Comparison of ENCODE assay signal across 20 mouse cellular contexts in the genomic region with DNA sequence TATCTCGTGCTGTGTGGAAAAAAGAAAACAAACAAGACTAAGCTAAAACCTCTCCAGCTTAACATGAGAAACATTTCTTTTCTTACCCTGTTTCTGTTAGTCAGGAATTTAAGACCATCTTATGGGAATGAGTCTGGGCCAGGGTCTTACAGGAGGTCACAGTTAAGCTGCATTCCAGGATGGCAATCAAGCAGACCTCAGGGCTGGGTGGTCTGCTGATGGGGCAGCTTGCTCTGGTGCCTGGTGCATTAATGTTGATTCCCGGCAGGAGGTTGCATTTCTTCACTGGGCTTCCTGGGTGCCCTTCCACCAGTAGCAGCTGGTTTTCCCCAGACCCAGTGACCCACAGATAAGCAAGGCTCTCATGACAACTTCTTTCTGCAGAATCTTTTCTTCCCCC. TPM values are rescaled to one million over a fixed set of nuclear protein-coding genes. Genes with fewer than 3 reads are reported as not detected.
A peak's percentile ranks its signal among the peaks of the same experiment; 100 is the strongest.
DNase-seq lines count a peak whose midpoint lies in the region; ATAC-seq and TF ChIP-seq lines count a peak whose summit lies in the region.
"Had no signal": no experiment of that assay in that cellular context is flagged by ENCODE, and none has a peak within 500 bp of the region (broad histone marks: within the 10 kb centered on the region; RNA-seq: fewer than 3 reads in every experiment).

No protein-coding gene starts in this region.

- no peaks in the 10 kb centered on the region for H3K9me3 ChIP-seq in heart, embryonic 12.5 days (replicated peaks)
- no peaks in the 10 kb centered on the region for H3K9me3 ChIP-seq in embryonic facial prominence, embryonic 13.5 days
- no peaks in the 10 kb centered on the region for H3K9me3 ChIP-seq in liver, embryonic 13.5 days (replicated peaks)
- no peaks in the 10 kb centered on the region for H3K9me3 ChIP-seq in midbrain, embryonic 16.5 days (replicated peaks; ENCODE audit: control insufficient read depth, low read length, poor library complexity, severe bottlenecking)
- H3K9me3 ChIP-seq in intestine, postnatal 0 days (ENCODE audit: control insufficient read depth) = no peaks in the 10 kb centered on the region
- H3K9me3 ChIP-seq: G1E; megakaryocyte, embryonic 14.5 days; stomach, embryonic 15.5 days had no signal

- ATAC-seq in heart, embryonic 12.5 days (ENCODE audit: insufficient number of reproducible peaks, low FRiP score) = no peak
- ATAC-seq in embryonic facial prominence, embryonic 13.5 days (ENCODE audit: insufficient number of reproducible peaks, insufficient read depth, low FRiP score, low TSS enrichment, low read depth) = no peak
- ATAC-seq in liver, embryonic 13.5 days (ENCODE audit: low read depth) = no peak
- no peak for ATAC-seq in midbrain, embryonic 16.5 days
- ATAC-seq in intestine, postnatal 0 days = no peak

- H3K9ac ChIP-seq in heart, embryonic 12.5 days = 0 out of 2 replicates have a peak overlapping the region, but pooled peaks have one; percentile 9
- no peak overlapping the region for H3K9ac ChIP-seq in liver, adult 2 months (ENCODE audit: low read depth, low read length)
- H3K9ac ChIP-seq in embryonic facial prominence, embryonic 13.5 days = no peak overlapping the region
- H3K9ac ChIP-seq in liver, embryonic 13.5 days = no peak overlapping the region
- no peak overlapping the region for H3K9ac ChIP-seq in midbrain, embryonic 16.5 days (ENCODE audit: low read depth, low read length)
- H3K9ac ChIP-seq in intestine, postnatal 0 days (ENCODE audit: low read depth, low read length) = no peak overlapping the region
- H3K9ac ChIP-seq: liver, embryonic 14.5 days; stomach, embryonic 15.5 days had no signal

- peaks cover 24% of the 10 kb centered on the region for H3K4me1 ChIP-seq in heart, embryonic 12.5 days (replicated peaks)
- no peaks in the 10 kb centered on the region for H3K4me1 ChIP-seq in liver, adult 2 months (ENCODE audit: control insufficient read depth, insufficient read depth, low read length)
- H3K4me1 ChIP-seq in embryonic facial prominence, embryonic 13.5 days = peaks cover 15% of the 10 kb centered on the region
- H3K4me1 ChIP-seq in liver, embryonic 13.5 days (replicated peaks) = no peaks in the 10 kb centered on the region
- peaks cover 4% of the 10 kb centered on the region for H3K4me1 ChIP-seq in midbrain, embryonic 16.5 days (ENCODE audit: control insufficient read depth, insufficient read depth, low read length)
- no peaks in the 10 kb centered on the region for H3K4me1 ChIP-seq in intestine, postnatal 0 days (replicated peaks; ENCODE audit: control insufficient read depth, insufficient read depth, low read length)
- H3K4me1 ChIP-seq: stomach, embryonic 15.5 days had no signal

- H3K4me2 ChIP-seq in heart, embryonic 12.5 days = no peak overlapping the region
- H3K4me2 ChIP-seq in embryonic facial prominence, embryonic 13.5 days = no peak overlapping the region
- no peak overlapping the region for H3K4me2 ChIP-seq in liver, embryonic 13.5 days
- H3K4me2 ChIP-seq in midbrain, embryonic 16.5 days (ENCODE audit: low read length) = no peak overlapping the region
- no peak overlapping the region for H3K4me2 ChIP-seq in intestine, postnatal 0 days (replicated peaks; ENCODE audit: low read depth)
- H3K4me2 ChIP-seq: stomach, embryonic 15.5 days had no signal

- no peaks in the 10 kb centered on the region for H3K36me3 ChIP-seq in heart, embryonic 12.5 days
- H3K36me3 ChIP-seq in liver, adult 2 months (ENCODE audit: control insufficient read depth, insufficient read depth, low read length) = no peaks in the 10 kb centered on the region
- H3K36me3 ChIP-seq in embryonic facial prominence, embryonic 13.5 days = no peaks in the 10 kb centered on the region
- no peaks in the 10 kb centered on the region for H3K36me3 ChIP-seq in liver, embryonic 13.5 days
- no peaks in the 10 kb centered on the region for H3K36me3 ChIP-seq in midbrain, embryonic 16.5 days (ENCODE audit: control insufficient read depth, insufficient read depth, low read length)
- no peaks in the 10 kb centered on the region for H3K36me3 ChIP-seq in intestine, postnatal 0 days (ENCODE audit: control insufficient read depth, insufficient read depth)
- H3K36me3 ChIP-seq: G1E; stomach, embryonic 15.5 days had no signal

- H3K79me2 ChIP-seq in liver, adult 2 months (ENCODE audit: control insufficient read depth, insufficient read depth, low read length) = no peaks in the 10 kb centered on the region

- 10% methylated on average over 2 of the region's 2 CpGs for WGBS in heart, embryonic 12.5 days
- 47% methylated on average over 2 of the region's 2 CpGs for WGBS in liver, adult 2 months
- 21% methylated on average over 2 of the region's 2 CpGs for WGBS in embryonic facial prominence, embryonic 13.5 days
- 20% methylated on average over 2 of the region's 2 CpGs for WGBS in liver, embryonic 13.5 days (ENCODE audit: insufficient replicate concordance)
- 46% methylated on average over 2 of the region's 2 CpGs for WGBS in midbrain, embryonic 16.5 days
- WGBS in intestine, postnatal 0 days = 47% methylated on average over 2 of the region's 2 CpGs

- TF ChIP-seq POLR2A in liver, adult 2 months (IDR thresholded peaks at IDR 0.05; ENCODE audit: extremely low read depth, insufficient read depth, low read length) = no peak

- no peaks in the 10 kb centered on the region for H3K27me3 ChIP-seq in heart, embryonic 12.5 days (replicated peaks)
- no peaks in the 10 kb centered on the region for H3K27me3 ChIP-seq in liver, adult 2 months (ENCODE audit: control insufficient read depth, insufficient read depth, low read length)
- H3K27me3 ChIP-seq in embryonic facial prominence, embryonic 13.5 days = no peaks in the 10 kb centered on the region
- no peaks in the 10 kb centered on the region for H3K27me3 ChIP-seq in liver, embryonic 13.5 days
- H3K27me3 ChIP-seq in midbrain, embryonic 16.5 days (ENCODE audit: control insufficient read depth, insufficient read depth, low read depth, low read length) = no peaks in the 10 kb centered on the region
- H3K27me3 ChIP-seq in intestine, postnatal 0 days (replicated peaks; ENCODE audit: control insufficient read depth, insufficient read depth, low read length) = no peaks in the 10 kb centered on the region
- H3K27me3 ChIP-seq: stomach, embryonic 15.5 days had no signal

- TF ChIP-seq CTCF in liver, adult 2 months (IDR thresholded peaks at IDR 0.05; ENCODE audit: low read depth, low read length) = no peak
- no peak for TF ChIP-seq CTCF in intestine, postnatal 0 days (IDR thresholded peaks at IDR 0.05; ENCODE audit: low read depth)

- no peak for DNase-seq in heart, adult 9 months (ENCODE audit: low spot score in 2 of 2)
- DNase-seq in liver, adult 2 months (ENCODE audit: extremely low read depth, low read depth, low spot score) = no peak
- DNase-seq in liver = no peak
- no peak for DNase-seq in liver, embryonic 13.5 days
- DNase-seq: adrenal gland, postnatal 25 days; cerebellum, postnatal 36 days; kidney, adult 8-10 months; thymus, postnatal 4 days had no signal

- H3K27ac ChIP-seq in heart, embryonic 12.5 days (ENCODE audit: poor library complexity, severe bottlenecking) = peak overlapping the region; percentile 63; the same call in 1 of the 2 replicates
- H3K27ac ChIP-seq in liver, adult 2 months (replicated peaks; ENCODE audit: insufficient read depth, low read depth, low read length) = 0 out of 2 replicates have a peak overlapping the region, but pooled peaks have one; percentile 28
- H3K27ac ChIP-seq in embryonic facial prominence, embryonic 13.5 days = peak overlapping the region; percentile 62; the same call in 1 of the 2 replicates
- H3K27ac ChIP-seq in liver, embryonic 13.5 days = peak overlapping the region; percentile 43; the same call in 1 of the 2 replicates
- H3K27ac ChIP-seq in midbrain, embryonic 16.5 days (ENCODE audit: low read length) = no peak overlapping the region
- no peak overlapping the region for H3K27ac ChIP-seq in intestine, postnatal 0 days (ENCODE audit: low read depth, low read length)
- H3K27ac ChIP-seq: liver, embryonic 14.5 days; stomach, embryonic 15.5 days had no signal

- H3K4me3 ChIP-seq in heart, embryonic 12.5 days = no peak overlapping the region
- H3K4me3 ChIP-seq in liver, adult 2 months (ENCODE audit: insufficient read depth, low read depth, low read length) = no peak overlapping the region
- H3K4me3 ChIP-seq in embryonic facial prominence, embryonic 13.5 days = no peak overlapping the region
- H3K4me3 ChIP-seq in liver, embryonic 13.5 days (replicated peaks) = no peak overlapping the region
- H3K4me3 ChIP-seq in midbrain, embryonic 16.5 days (ENCODE audit: low read depth, low read length) = no peak overlapping the region
- no peak overlapping the region for H3K4me3 ChIP-seq in intestine, postnatal 0 days (ENCODE audit: low read depth, low read length)
- H3K4me3 ChIP-seq: megakaryocyte, embryonic 14.5 days; stomach, embryonic 15.5 days had no signal

RNA-seq across cellular contexts. Expression of gene Cpa5, which starts 21.0 kb away (rescaled TPM):
- 1.1 and 1.9 TPM in 2 replicates for polyA plus RNA-seq in heart, embryonic 12.5 days (2016; fragmentation: Nextera tagmentation; extraction: Ambion mirVana)
- total RNA-seq in liver, adult 2 months (2014; rRNA removed) = not detected in 2 replicates
- polyA plus RNA-seq in liver, adult 2 months (2012; rRNA removed) = not detected in 2 replicates
- 0.12 and 0.28 TPM in 2 replicates for polyA plus RNA-seq in embryonic facial prominence, embryonic 13.5 days (2015; fragmentation: Nextera tagmentation; extraction: Ambion mirVana)
- not detected in 2 replicates for polyA plus RNA-seq in liver, embryonic 13.5 days (2015; fragmentation: Nextera tagmentation; extraction: Ambion mirVana)
- polyA plus RNA-seq in midbrain, embryonic 16.5 days (2015; fragmentation: Nextera tagmentation; extraction: Ambion mirVana) = not detected in 2 replicates
- not detected in 2 replicates for polyA plus RNA-seq in intestine, postnatal 0 days (2015; fragmentation: Nextera tagmentation; extraction: Ambion mirVana)
- total RNA-seq: adrenal gland, postnatal 25 days; G1E; gastrocnemius, adult 18-20 months; layer of hippocampus, postnatal 25 days had no signal
- polyA plus RNA-seq: C2C12; G1E; hindbrain, embryonic 11.5 days had no signal

RNA-seq across cellular contexts. Expression of gene Cpa4, which starts 21.6 kb away (rescaled TPM):
- polyA plus RNA-seq in heart, embryonic 12.5 days (2016; fragmentation: Nextera tagmentation; extraction: Ambion mirVana) = 2.9 and 3.1 TPM in 2 replicates
- total RNA-seq in liver, adult 2 months (2014; rRNA removed) = not detected in 2 replicates
- polyA plus RNA-seq in liver, adult 2 months (2012; rRNA removed) = not detected in 2 replicates
- 0.83 and 1.4 TPM in 2 replicates for polyA plus RNA-seq in embryonic facial prominence, embryonic 13.5 days (2015; fragmentation: Nextera tagmentation; extraction: Ambion mirVana)
- polyA plus RNA-seq in liver, embryonic 13.5 days (2015; fragmentation: Nextera tagmentation; extraction: Ambion mirVana) = 0.13 and 0.16 TPM in 2 replicates
- polyA plus RNA-seq in midbrain, embryonic 16.5 days (2015; fragmentation: Nextera tagmentation; extraction: Ambion mirVana) = 1.0 and 1.4 TPM in 2 replicates
- 0.04 and 0.07 TPM in 2 replicates for polyA plus RNA-seq in intestine, postnatal 0 days (2015; fragmentation: Nextera tagmentation; extraction: Ambion mirVana)
- total RNA-seq: gastrocnemius, adult 18-20 months; layer of hippocampus, postnatal 25 days had no signal
- polyA plus RNA-seq: C2C12, G1E had no signal

RNA-seq across cellular contexts. Expression of gene Cpa2, which starts 48.4 kb away (rescaled TPM):
- polyA plus RNA-seq in heart, embryonic 12.5 days (2016; fragmentation: Nextera tagmentation; extraction: Ambion mirVana) = 5.3 and 6.3 TPM in 2 replicates
- total RNA-seq in liver, adult 2 months (2014; rRNA removed) = 6.5 and 32.6 TPM in 2 replicates
- 0.12 TPM in 1 of 2 replicates, not detected in the other for polyA plus RNA-seq in liver, adult 2 months (2012; rRNA removed)
- 6.3 and 6.4 TPM in 2 replicates for polyA plus RNA-seq in embryonic facial prominence, embryonic 13.5 days (2015; fragmentation: Nextera tagmentation; extraction: Ambion mirVana)
- 1.1 and 2.5 TPM in 2 replicates for polyA plus RNA-seq in liver, embryonic 13.5 days (2015; fragmentation: Nextera tagmentation; extraction: Ambion mirVana)
- 9.0 and 10.2 TPM in 2 replicates for polyA plus RNA-seq in midbrain, embryonic 16.5 days (2015; fragmentation: Nextera tagmentation; extraction: Ambion mirVana)
- 2.9 and 3.3 TPM in 2 replicates for polyA plus RNA-seq in intestine, postnatal 0 days (2015; fragmentation: Nextera tagmentation; extraction: Ambion mirVana)
- total RNA-seq: G1E; gastrocnemius, adult 18-20 months had no signal
- polyA plus RNA-seq: C2C12, G1E had no signal

RNA-seq across cellular contexts. Expression of gene Cpa1, which starts 49.2 kb away (rescaled TPM):
- polyA plus RNA-seq in heart, embryonic 12.5 days (2016; fragmentation: Nextera tagmentation; extraction: Ambion mirVana) = 1.8 and 2.0 TPM in 2 replicates
- total RNA-seq in liver, adult 2 months (2014; rRNA removed) = 23.2 and 76.8 TPM in 2 replicates
- polyA plus RNA-seq in liver, adult 2 months (2012; rRNA removed) = 0.26 and 0.58 TPM in 2 replicates
- 0.34 and 0.87 TPM in 2 replicates for polyA plus RNA-seq in embryonic facial prominence, embryonic 13.5 days (2015; fragmentation: Nextera tagmentation; extraction: Ambion mirVana)
- polyA plus RNA-seq in liver, embryonic 13.5 days (2015; fragmentation: Nextera tagmentation; extraction: Ambion mirVana) = 0.52 and 1.4 TPM in 2 replicates
- 0.90 and 0.91 TPM in 2 replicates for polyA plus RNA-seq in midbrain, embryonic 16.5 days (2015; fragmentation: Nextera tagmentation; extraction: Ambion mirVana)
- polyA plus RNA-seq in intestine, postnatal 0 days (2015; fragmentation: Nextera tagmentation; extraction: Ambion mirVana) = 3.5 and 4.1 TPM in 2 replicates
- total RNA-seq: adrenal gland, postnatal 25 days; G1E; gastrocnemius, adult 18-20 months; layer of hippocampus, postnatal 25 days had no signal
- polyA plus RNA-seq: C2C12, G1E had no signal

Comparison
In these comparisons a context has a peak if more than half of its experiments do, and no peak if none do; other contexts are left out.
1. H3K27ac ChIP-seq: peak in heart, embryonic 12.5 days (single experiment), liver, adult 2 months (single experiment), embryonic facial prominence, embryonic 13.5 days (single experiment) and liver, embryonic 13.5 days (single experiment); none in midbrain, embryonic 16.5 days (single experiment) and intestine, postnatal 0 days (single experiment).